Mouse (Mus musculus): ENCODE data around the gene Zc2hc1c. TPM values are rescaled to one million over a fixed set of nuclear protein-coding genes. Genes with fewer than 3 reads are reported as not detected.
A peak's percentile ranks its signal among the peaks of the same experiment; 100 is the strongest.

Gene Zc2hc1c
- total and polyA plus RNA-seq, 3 experiments = 0.04 to 0.39 TPM; not detected in 1

GRCm38 (mm10) chr12:85266248-85266647 is 22.1 kb upstream of the Zc2hc1c start (continued):
- TF ChIP-seq USF2 (IDR thresholded peaks at IDR 0.05; ENCODE audit: borderline replicate concordance in 1 of 2, insufficient read depth in 1 of 2, low read depth in 1 of 2, low read length in 2 of 2) = no peak
- peak; percentile 53; the same call in 1 of the 2 replicates for TF ChIP-seq GATA1 (IDR thresholded peaks at IDR 0.05; ENCODE audit: low read depth, low read length)
- TF ChIP-seq USF1 (IDR thresholded peaks at IDR 0.05; ENCODE audit: low read depth, low read length) = no peak
- no peak for TF ChIP-seq POLR2AphosphoS5 (IDR thresholded peaks at IDR 0.05; ENCODE audit: borderline replicate concordance, low read depth, low read length)
- no peak for TF ChIP-seq CTCF (IDR thresholded peaks at IDR 0.05 in 2 of 3, conservative IDR thresholded peaks at IDR 0.05 in 1 of 3; ENCODE audit: control insufficient read depth in 1 of 3, insufficient read depth in 1 of 3, low read depth in 2 of 3, low read length in 3 of 3, poor library complexity in 1 of 3, severe bottlenecking in 1 of 3)
- TF ChIP-seq TCF12 (IDR thresholded peaks at IDR 0.05; ENCODE audit: low read depth, low read length) = no peak
- TF ChIP-seq JUND (IDR thresholded peaks at IDR 0.05; ENCODE audit: low read depth, low read length) = no peak
- TF ChIP-seq EP300 (IDR thresholded peaks at IDR 0.05; ENCODE audit: low read depth in 1 of 2, low read length in 2 of 2) = peak in 1 of 2 experiments; percentile 34; a peak in 2 of 4 replicates

- Histone ChIP-seq H3K36me3 (ENCODE audit: control insufficient read depth in 1 of 2, insufficient read depth in 2 of 2, low read length in 2 of 2) (peaks cover 0 to 11% of the 10 kb centered on the region in 2 experiments; a peak in 2 of 4 replicates), H3K27me3 (ENCODE audit: control insufficient read depth in 1 of 2, insufficient read depth in 2 of 2, low read length in 2 of 2) (no peaks in the 10 kb centered on the region), H3K9me3 (replicated peaks; ENCODE audit: insufficient read depth, low read length) (no peaks in the 10 kb centered on the region), H3K4me1 (ENCODE audit: control insufficient read depth in 1 of 2, insufficient read depth in 2 of 2, low read length in 2 of 2) (peaks cover 5 to 9% of the 10 kb centered on the region in 2 experiments), H3K27ac (ENCODE audit: control insufficient read depth, low read depth, low read length) (peak overlapping the region; percentile 72), H3K4me3 (ENCODE audit: control insufficient read depth in 1 of 2, insufficient read depth in 1 of 2, low read depth in 2 of 2, low read length in 2 of 2) (peak overlapping the region; percentile 76 to 88), H3K9ac (ENCODE audit: control insufficient read depth, low read depth, low read length, poor library complexity, severe bottlenecking) (peak overlapping the region; percentile 89), H3K79me2 (ENCODE audit: control insufficient read depth, insufficient read depth, low read length, poor library complexity) (no peaks in the 10 kb centered on the region; the same call in 1 of the 2 replicates)
- no peak for TF ChIP-seq GATA1 (IDR thresholded peaks at IDR 0.05; ENCODE audit: low read depth, low read length)
- TF ChIP-seq MAZ (IDR thresholded peaks at IDR 0.05; ENCODE audit: low read depth, low read length) = no peak
- TF ChIP-seq BHLHE40 (IDR thresholded peaks at IDR 0.05; ENCODE audit: borderline replicate concordance, low read depth, low read length) = no peak
- no peak for TF ChIP-seq GABPA (IDR thresholded peaks at IDR 0.05; ENCODE audit: low read depth, low read length)
- TF ChIP-seq POLR2A (IDR thresholded peaks at IDR 0.05; ENCODE audit: control insufficient read depth in 1 of 2, insufficient read depth in 1 of 2, low read depth in 1 of 2, low read length in 2 of 2, poor library complexity in 1 of 2) = no peak
- TF ChIP-seq ETS1 (IDR thresholded peaks at IDR 0.05; ENCODE audit: low read depth, low read length) = no peak
- no peak for TF ChIP-seq RAD21 (IDR thresholded peaks at IDR 0.05; ENCODE audit: low read depth, low read length)
- TF ChIP-seq POLR2AphosphoS2 (IDR thresholded peaks at IDR 0.05; ENCODE audit: low read length) = no peak
- no peak for TF ChIP-seq E2F4 (IDR thresholded peaks at IDR 0.05; ENCODE audit: borderline replicate concordance, low read depth, low read length)
- TF ChIP-seq UBTF (IDR thresholded peaks at IDR 0.05; ENCODE audit: borderline replicate concordance, insufficient read depth, low read depth, low read length) = no peak
- no peak for DNase-seq (ENCODE audit: low read depth, low spot score)
Measured at GRCm38 (mm10) chr12:85269821-85270220, 18.6 kb upstream of the Zc2hc1c start.

GRCm38 (mm10) chr12:85270319-85270718 is 18.1 kb upstream of the Zc2hc1c start, which contains the start of gene Mlh3:
Gene Mlh3, minus strand, starts transcription at chr12:85270599.
- no peaks in the 10 kb centered on the region for H3K27me3 ChIP-seq (ENCODE audit: control insufficient read depth in 1 of 2, insufficient read depth in 2 of 2, low read length in 2 of 2)
- H3K79me2 ChIP-seq (ENCODE audit: control insufficient read depth, insufficient read depth, low read length, poor library complexity) = no peaks in the 10 kb centered on the region; the same call in 1 of the 2 replicates
- H3K36me3 ChIP-seq (ENCODE audit: control insufficient read depth in 1 of 2, insufficient read depth in 2 of 2, low read length in 2 of 2) = peaks cover 0 to 6% of the 10 kb centered on the region in 2 experiments; a peak in 2 of 4 replicates
- peaks cover 3 to 6% of the 10 kb centered on the region in 2 experiments for H3K4me1 ChIP-seq (ENCODE audit: control insufficient read depth in 1 of 2, insufficient read depth in 2 of 2, low read length in 2 of 2)
- DNase-seq (ENCODE audit: low read depth, low spot score) = peak; percentile 85
- peak within 1 kb of the TSS; percentile 76 to 88 for H3K4me3 ChIP-seq (ENCODE audit: control insufficient read depth in 1 of 2, insufficient read depth in 1 of 2, low read depth in 2 of 2, low read length in 2 of 2)
- peak within 1 kb of the TSS; percentile 89 for H3K9ac ChIP-seq (ENCODE audit: control insufficient read depth, low read depth, low read length, poor library complexity, severe bottlenecking)
- no peaks in the 10 kb centered on the region for H3K9me3 ChIP-seq (replicated peaks; ENCODE audit: insufficient read depth, low read length)
- peak within 1 kb of the TSS; percentile 72 for H3K27ac ChIP-seq (ENCODE audit: control insufficient read depth, low read depth, low read length)
- TF ChIP-seq MXI1 (IDR thresholded peaks at IDR 0.05; ENCODE audit: low read depth, low read length) = no peak
- no peak for TF ChIP-seq CHD2 (IDR thresholded peaks at IDR 0.05; ENCODE audit: low read length)
- TF ChIP-seq ELF1 (IDR thresholded peaks at IDR 0.05; ENCODE audit: low read depth, low read length) = no peak
- no peak for TF ChIP-seq ZKSCAN1 (IDR thresholded peaks at IDR 0.05; ENCODE audit: low read depth, low read length)
- TF ChIP-seq BHLHE40 (IDR thresholded peaks at IDR 0.05; ENCODE audit: borderline replicate concordance, low read depth, low read length) = peak; percentile 53; the same call in 1 of the 2 replicates
- TF ChIP-seq MAX (IDR thresholded peaks at IDR 0.05; ENCODE audit: low read length) = peak; percentile 77
- TF ChIP-seq GATA1 (IDR thresholded peaks at IDR 0.05; ENCODE audit: low read depth, low read length) = no peak
- TF ChIP-seq ZNF384 (IDR thresholded peaks at IDR 0.05; ENCODE audit: low read depth, low read length) = no peak
- TF ChIP-seq TCF12 (IDR thresholded peaks at IDR 0.05; ENCODE audit: low read depth, low read length) = no peak
- no peak for TF ChIP-seq ZC3H11A (IDR thresholded peaks at IDR 0.05; ENCODE audit: low read depth, low read length)
- TF ChIP-seq POLR2AphosphoS2 (IDR thresholded peaks at IDR 0.05; ENCODE audit: low read length) = no peak
- TF ChIP-seq MYB (IDR thresholded peaks at IDR 0.05; ENCODE audit: low read depth, low read length) = no peak
- no peak for TF ChIP-seq USF2 (IDR thresholded peaks at IDR 0.05; ENCODE audit: borderline replicate concordance in 1 of 2, insufficient read depth in 1 of 2, low read depth in 1 of 2, low read length in 2 of 2)
- TF ChIP-seq MEF2A (IDR thresholded peaks at IDR 0.05; ENCODE audit: extremely low read depth, insufficient replicate concordance, low read depth, low read length, poor library complexity, severe bottlenecking) = no peak
- TF ChIP-seq E2F4 (IDR thresholded peaks at IDR 0.05; ENCODE audit: borderline replicate concordance, low read depth, low read length) = no peak
- no peak for TF ChIP-seq POLR2AphosphoS5 (IDR thresholded peaks at IDR 0.05; ENCODE audit: borderline replicate concordance, low read depth, low read length)
- no peak for TF ChIP-seq RAD21 (IDR thresholded peaks at IDR 0.05; ENCODE audit: low read depth, low read length)
